Mouse (Mus musculus) gonadal fat pad, adult 2 months (tissue): ENCODE results near the gene Ttll9. TPM values are rescaled to one million over a fixed set of nuclear protein-coding genes. Genes with fewer than 3 reads are reported as not detected.

Experiments
- DNase-seq: peaks from one replicate; pipeline ENCODE4 v3.0.0-alpha.2; 2012; ENCODE audit warnings: low read depth
- polyA plus RNA-seq: library from polyadenylated mRNA; depleted of rRNA; stranded (reverse); fragments of >200 nt; gene quantifications from 2 replicates; pipeline ENCODE4 v1.2.3, GENCODE M21; 2012; rRNA removed

The Ttll9 gene
- polyA plus RNA-seq, 1 experiment = 8.4 TPM

- no peak for DNase-seq
Measured at GRCm38 (mm10) chr2:153049997-153050358, 87.7 kb downstream of the Ttll9 start.

GRCm38 (mm10) chr2:153051095-153051494 lies 88.8 kb downstream of the Ttll9 start:
- DNase-seq = no peak

GRCm38 (mm10) chr2:153051537-153051936 lies 89.3 kb downstream of the Ttll9 start:
- no peak for DNase-seq

- DNase-seq = no peak
Measured at GRCm38 (mm10) chr2:153052700-153053351, 90.5 kb downstream of the Ttll9 start.

GRCm38 (mm10) chr2:153053896-153054295 lies 91.6 kb downstream of the Ttll9 start:
- DNase-seq = no peak

- DNase-seq = no peak
Measured at GRCm38 (mm10) chr2:153055270-153055920, 93.1 kb downstream of the Ttll9 start.

Other genes with a start within 250 kb of the Ttll9 start
- gene Id1, start 226.2 kb upstream of the Ttll9 start, polyA plus RNA-seq = 78.7 and 137 TPM in 2 replicates
- gene Cox4i2, start 208.3 kb upstream of the Ttll9 start, polyA plus RNA-seq = 3.8 and 6.0 TPM in 2 replicates
- gene Bcl2l1, start 130.8 kb upstream of the Ttll9 start, polyA plus RNA-seq = 42.2 and 44.0 TPM in 2 replicates
- 0.80 and 0.90 TPM in 2 replicates for gene Tpx2, start 114.5 kb upstream of the Ttll9 start, polyA plus RNA-seq
- gene Mylk2, start 51.1 kb upstream of the Ttll9 start, polyA plus RNA-seq = 0.60 and 0.61 TPM in 2 replicates
- gene Foxs1, start 29.3 kb upstream of the Ttll9 start, polyA plus RNA-seq = 13.4 and 15.6 TPM in 2 replicates
- 17.7 and 18.0 TPM in 2 replicates for gene Dusp15, start 10.8 kb upstream of the Ttll9 start, polyA plus RNA-seq
- gene Pdrg1, start 52.9 kb downstream of the Ttll9 start, polyA plus RNA-seq = 160 and 161 TPM in 2 replicates
- gene Xkr7, start 69.4 kb downstream of the Ttll9 start, polyA plus RNA-seq = 5.4 and 8.2 TPM in 2 replicates
- gene Ccm2l, start 103.5 kb downstream of the Ttll9 start, polyA plus RNA-seq = 28.2 and 31.0 TPM in 2 replicates
- 4.3 and 4.4 TPM in 2 replicates for gene Hck, start 146.0 kb downstream of the Ttll9 start, polyA plus RNA-seq
- gene Tm9sf4, start 198.8 kb downstream of the Ttll9 start, polyA plus RNA-seq = 55.5 and 67.1 TPM in 2 replicates